Mouse (Mus musculus): ENCODE measurements at regions not wholly inside any gene's neighbourhood (a gene's known extent, or its start where the extent isn't known, plus 50 kb on each side); places are given as distances from the start of the nearest gene placed in this dataset.

DNA sequence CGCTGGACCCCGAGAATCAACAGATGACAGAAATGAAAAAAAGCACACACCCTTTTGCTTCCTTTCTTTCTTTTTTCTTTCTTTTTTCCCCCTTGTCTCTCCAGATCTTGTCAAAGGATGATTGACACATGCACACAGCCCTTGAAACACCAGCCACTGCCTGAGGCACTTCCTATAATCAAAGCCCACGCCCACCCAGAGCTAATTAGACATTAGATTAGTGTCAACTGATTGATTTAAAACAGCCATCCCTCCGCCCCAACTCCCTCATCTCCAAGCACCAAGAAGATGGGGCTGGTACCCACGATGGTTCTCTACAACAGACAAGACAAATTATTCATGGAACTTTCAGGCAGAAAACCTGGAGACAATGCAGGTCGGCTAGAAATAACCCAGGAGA, 239.5 kb upstream of the Sox9 start:
- TF ChIP-seq CTCF (IDR thresholded peaks at IDR 0.05; ENCODE audit: insufficient read depth, low read depth, low read length) (no peak), POLR2A (IDR thresholded peaks at IDR 0.05; ENCODE audit: insufficient read depth, low read depth, low read length) (no peak)
